Mouse (Mus musculus) liver, adult 2 months (tissue): ENCODE measurements at regions not wholly inside any gene's neighbourhood (a gene's known extent, or its start where the extent isn't known, plus 50 kb on each side); places are given as distances from the start of the nearest gene placed in this dataset.

Experiments used
- DNase-seq: peaks from one replicate; pipeline ENCODE4 v3.0.0-alpha.2; 2011; ENCODE audit warnings: low read depth, low spot score; ENCODE audit errors: extremely low read depth
- H3K27ac ChIP-seq: fragments of 200-500 bp; replicated peaks from 2 replicates; pipeline ENCODE4 v1.5.1; 2012; ENCODE audit warnings: low read depth, mild to moderate bottlenecking, control low read depth, inconsistent platforms, low read length; ENCODE audit not compliant: insufficient read depth
- H3K27me3 ChIP-seq: fragments of 200-500 bp; 2 replicates; pipeline ENCODE4 v1.6.1; 2012; ENCODE audit warnings: mild to moderate bottlenecking, moderate library complexity, low read length, inconsistent platforms; ENCODE audit not compliant: control insufficient read depth, insufficient read depth
- H3K36me3 ChIP-seq: fragments of 200-500 bp; 2 replicates; pipeline ENCODE4 v1.6.1; 2012; ENCODE audit warnings: low read length, inconsistent platforms; ENCODE audit not compliant: control insufficient read depth, insufficient read depth
- H3K4me1 ChIP-seq: fragments of 200-500 bp; 2 replicates; pipeline ENCODE4 v1.6.1; 2011; ENCODE audit warnings: low read length; ENCODE audit not compliant: control insufficient read depth, insufficient read depth
- H3K4me3 ChIP-seq: fragments of 200-500 bp; 2 replicates; pipeline ENCODE4 v1.5.1; 2011; ENCODE audit warnings: low read depth, mild to moderate bottlenecking, control low read depth, low read length, moderate library complexity; ENCODE audit not compliant: insufficient read depth
- H3K79me2 ChIP-seq: fragments of 200-500 bp; 2 replicates; pipeline ENCODE4 v1.6.1; 2012; ENCODE audit warnings: inconsistent platforms, mild to moderate bottlenecking, low read length, moderate library complexity; ENCODE audit not compliant: control insufficient read depth, insufficient read depth
- H3K9ac ChIP-seq: fragments of 200-500 bp; 2 replicates; pipeline ENCODE4 v1.6.1; 2012; ENCODE audit warnings: low read depth, mild to moderate bottlenecking, control low read depth, inconsistent platforms, low read length
- CTCF ChIP-seq: fragments of 200-500 bp; IDR thresholded peaks from 2 replicates; pipeline ENCODE4 v1.5.1; 2011; ENCODE audit warnings: low read depth, low read length, control low read depth
- POLR2A ChIP-seq: fragments of 200-500 bp; IDR thresholded peaks from 2 replicates; pipeline ENCODE4 v1.6.1; 2011; ENCODE audit warnings: low read length, control low read depth; ENCODE audit not compliant: insufficient read depth; ENCODE audit errors: extremely low read depth
- WGBS: fragments of 180-500 bp; shearing (Covaris S2); methylation state at CpG from one replicate; pipeline ENCODE4 v1.1.7; 2018; 5-methylcytosine and 5-hydroxymethylcytosine counted together

- no peaks in the 10 kb centered on the region for H3K79me2 ChIP-seq
- WGBS: 80% methylated on average over 3 of the region's 3 CpGs
- H3K4me1 ChIP-seq: no peaks in the 10 kb centered on the region
Observed at GRCm38 (mm10) chr2:131726533-131726932, 133.0 kb downstream of the Erv3 start.

DNA sequence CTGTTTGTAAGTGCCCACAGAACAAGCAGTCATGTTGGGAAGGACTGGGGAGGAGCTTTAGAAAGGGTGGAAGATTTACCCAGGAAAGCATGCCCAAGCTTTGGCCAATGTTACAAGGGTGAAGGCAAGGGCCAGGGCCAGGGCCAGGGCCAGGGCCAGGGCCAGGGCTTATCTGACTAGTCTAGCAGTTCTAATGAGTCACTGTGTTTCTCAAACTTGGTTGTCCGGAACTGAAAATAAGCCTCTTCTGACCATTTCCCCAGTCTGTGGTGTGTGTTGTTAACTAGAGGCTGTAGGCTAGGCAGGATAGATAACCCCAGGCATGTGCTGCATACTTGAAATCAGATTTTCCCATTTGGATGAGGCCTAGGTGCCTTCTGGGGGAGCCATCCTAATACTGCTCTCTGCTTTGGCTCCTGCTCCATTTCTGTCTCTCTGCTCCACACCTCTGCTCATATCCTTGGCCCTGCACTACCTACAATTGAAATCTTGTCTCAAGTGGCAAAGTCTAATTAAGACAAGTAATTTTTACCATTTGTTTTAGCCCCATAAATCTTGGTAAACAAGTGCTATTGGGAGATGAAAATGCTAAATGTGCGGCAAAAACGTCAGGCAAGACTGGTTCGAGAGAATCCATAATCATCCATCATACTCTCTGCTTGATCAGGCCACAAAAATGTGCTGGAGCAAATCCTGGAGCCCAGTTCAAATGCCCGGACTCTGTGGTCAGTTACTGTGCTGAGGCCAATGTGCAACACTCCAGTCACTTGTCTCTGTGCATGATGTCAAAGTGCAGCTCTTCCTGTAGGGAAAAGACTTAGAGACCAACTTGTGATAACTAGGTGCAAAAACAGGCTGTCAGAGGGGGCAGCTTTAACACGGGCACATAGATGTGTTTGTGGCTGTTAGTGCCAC, 137.7 kb downstream of the Erv3 start:
- WGBS: 89% methylated on average over 6 of the region's 6 CpGs
- no peak overlapping the region for H3K9ac ChIP-seq

More at GRCm38 (mm10) chr2:131726533-131726932, 133.0 kb downstream of the Erv3 start:
- no peak overlapping the region for H3K4me3 ChIP-seq
- H3K36me3 ChIP-seq: no peaks in the 10 kb centered on the region
- no peak overlapping the region for H3K27ac ChIP-seq
- TF ChIP-seq CTCF: no peak
- no peaks in the 10 kb centered on the region for H3K27me3 ChIP-seq
- DNase-seq: no peak
- H3K9ac ChIP-seq: no peak overlapping the region

GRCm38 (mm10) chr2:131717561-131717960, 142.0 kb downstream of the Erv3 start:
- no peak overlapping the region for H3K9ac ChIP-seq
- H3K27ac ChIP-seq: no peak overlapping the region
- no peaks in the 10 kb centered on the region for H3K79me2 ChIP-seq
- H3K36me3 ChIP-seq: no peaks in the 10 kb centered on the region
- 79% methylated on average over 5 of the region's 5 CpGs for WGBS
- H3K27me3 ChIP-seq: no peaks in the 10 kb centered on the region
- DNase-seq: no peak
- no peak for TF ChIP-seq CTCF
- no peak for TF ChIP-seq POLR2A
- no peaks in the 10 kb centered on the region for H3K4me1 ChIP-seq
- no peak overlapping the region for H3K4me3 ChIP-seq

More for the DNA sequence above, 137.7 kb downstream of the Erv3 start:
- Histone ChIP-seq H3K4me1 (no peaks in the 10 kb centered on the region), H3K27ac (no peak overlapping the region), H3K4me3 (no peak overlapping the region), H3K27me3 (no peaks in the 10 kb centered on the region), H3K36me3 (no peaks in the 10 kb centered on the region), H3K79me2 (no peaks in the 10 kb centered on the region)
- peak; percentile 2 for DNase-seq
- TF ChIP-seq CTCF (no peak), POLR2A (no peak)

GRCm38 (mm10) chr2:131716841-131717240, 142.7 kb downstream of the Erv3 start:
- Histone ChIP-seq H3K27ac (no peak overlapping the region), H3K4me1 (no peaks in the 10 kb centered on the region), H3K36me3 (no peaks in the 10 kb centered on the region), H3K27me3 (no peaks in the 10 kb centered on the region), H3K9ac (no peak overlapping the region), H3K79me2 (no peaks in the 10 kb centered on the region), H3K4me3 (no peak overlapping the region)
- DNase-seq: no peak
- 91% methylated on average over 5 of the region's 5 CpGs for WGBS
- TF ChIP-seq POLR2A (no peak), CTCF (no peak)

- Histone ChIP-seq H3K4me3 (no peak overlapping the region), H3K4me1 (no peaks in the 10 kb centered on the region), H3K27ac (no peak overlapping the region), H3K79me2 (no peaks in the 10 kb centered on the region), H3K27me3 (no peaks in the 10 kb centered on the region), H3K9ac (no peak overlapping the region), H3K36me3 (no peaks in the 10 kb centered on the region)
- TF ChIP-seq CTCF: no peak
- TF ChIP-seq POLR2A: no peak
- 88% methylated on average over 3 of the region's 3 CpGs for WGBS
- no peak for DNase-seq
Observed at GRCm38 (mm10) chr2:131715381-131715780, 144.2 kb downstream of the Erv3 start.

DNA sequence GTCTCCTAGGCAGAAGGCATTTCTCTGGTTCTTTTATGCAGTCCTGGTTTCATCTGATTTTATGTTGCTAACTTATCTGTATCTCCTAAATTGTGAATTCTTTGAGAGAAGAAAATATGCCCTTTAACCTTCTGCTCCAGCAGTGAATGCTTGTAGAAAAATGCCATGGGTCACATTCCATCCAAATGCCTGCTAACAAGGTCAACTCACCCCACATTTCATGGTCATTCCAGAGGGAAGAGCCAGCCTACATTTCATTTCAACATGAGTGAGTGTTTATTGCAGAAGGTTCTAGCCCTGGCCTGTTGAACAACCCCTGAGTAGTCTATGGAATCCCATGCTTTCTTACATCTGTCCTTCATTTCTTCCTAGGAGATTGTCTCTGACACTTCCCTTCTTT, 147.7 kb downstream of the Erv3 start:
- Histone ChIP-seq H3K27ac (no peak overlapping the region), H3K9ac (no peak overlapping the region)
- TF ChIP-seq POLR2A (no peak), CTCF (no peak)

More for the DNA sequence above, 147.7 kb downstream of the Erv3 start:
- Histone ChIP-seq H3K27me3 (no peaks in the 10 kb centered on the region), H3K4me3 (no peak overlapping the region), H3K36me3 (no peaks in the 10 kb centered on the region), H3K4me1 (no peaks in the 10 kb centered on the region), H3K79me2 (no peaks in the 10 kb centered on the region)
- no peak for DNase-seq
